Mouse (Mus musculus): ENCODE measurements around the gene Slc39a5. TPM values are rescaled to one million over a fixed set of nuclear protein-coding genes. Genes with fewer than 3 reads are reported as not detected.

The Slc39a5 gene
- polyA plus RNA-seq, 1 experiment from 2014 or later, result 0.10 TPM

GRCm38 (mm10) chr10:128435186-128435823 lies 34.3 kb upstream of the Slc39a5 start:
- WGBS, result 72% methylated on average over 17 of the region's 17 CpGs
- no peak for ATAC-seq
- no peak overlapping the region for H3K4me2 ChIP-seq (ENCODE audit: low read length)
- H3K27ac ChIP-seq (ENCODE audit: low read length), result no peak overlapping the region
- no peak overlapping the region for H3K4me3 ChIP-seq (replicated peaks; ENCODE audit: low read length)
- no peaks in the 10 kb centered on the region for H3K4me1 ChIP-seq (replicated peaks; ENCODE audit: control insufficient read depth, insufficient read depth, low read length)
- H3K9ac ChIP-seq (replicated peaks; ENCODE audit: low read depth, low read length), result no peak overlapping the region
- peaks cover 34% of the 10 kb centered on the region for H3K36me3 ChIP-seq (ENCODE audit: control insufficient read depth, insufficient read depth)
- no peaks in the 10 kb centered on the region for H3K27me3 ChIP-seq (replicated peaks; ENCODE audit: control insufficient read depth, insufficient read depth, low read length)
- H3K9me3 ChIP-seq (ENCODE audit: control insufficient read depth, low read length), result no peaks in the 10 kb centered on the region

DNA sequence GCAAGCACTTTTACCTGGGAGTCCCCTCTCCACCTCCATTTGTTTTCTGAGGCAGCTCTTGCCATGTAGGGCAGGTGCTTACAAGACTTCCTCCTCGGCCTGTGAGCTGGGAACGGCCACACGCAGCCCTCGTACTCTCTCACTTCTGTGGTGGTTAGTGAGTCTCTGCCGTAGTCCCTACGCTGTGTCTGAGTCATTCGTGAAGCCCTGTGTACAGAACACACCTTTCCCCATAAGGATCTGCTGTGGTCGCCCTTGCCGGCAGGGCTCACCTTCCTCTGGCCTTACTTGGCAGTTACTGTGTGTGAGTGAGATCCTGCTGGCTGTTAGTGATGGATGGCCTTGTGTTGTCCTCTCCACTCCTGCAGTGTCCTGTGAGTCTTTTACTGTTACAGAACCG lies 33.7 kb upstream of the Slc39a5 start:
- Histone ChIP-seq H3K36me3 (ENCODE audit: control insufficient read depth, insufficient read depth) (peaks cover 35% of the 10 kb centered on the region), H3K4me2 (ENCODE audit: low read length) (no peak overlapping the region), H3K9ac (replicated peaks; ENCODE audit: low read depth, low read length) (no peak overlapping the region), H3K4me1 (replicated peaks; ENCODE audit: control insufficient read depth, insufficient read depth, low read length) (no peaks in the 10 kb centered on the region), H3K27me3 (replicated peaks; ENCODE audit: control insufficient read depth, insufficient read depth, low read length) (no peaks in the 10 kb centered on the region), H3K27ac (ENCODE audit: low read length) (no peak overlapping the region), H3K9me3 (ENCODE audit: control insufficient read depth, low read length) (no peaks in the 10 kb centered on the region), H3K4me3 (replicated peaks; ENCODE audit: low read length) (no peak overlapping the region)
- WGBS, result 89% methylated on average over 10 of the region's 10 CpGs
- no peak for ATAC-seq

GRCm38 (mm10) chr10:128433417-128433816 lies 32.4 kb upstream of the Slc39a5 start:
- no peak overlapping the region for H3K9ac ChIP-seq (replicated peaks; ENCODE audit: low read depth, low read length)
- 100% methylated on average over 2 of the region's 2 CpGs for WGBS
- H3K9me3 ChIP-seq (ENCODE audit: control insufficient read depth, low read length), result no peaks in the 10 kb centered on the region
- H3K27ac ChIP-seq (ENCODE audit: low read length), result no peak overlapping the region
- H3K4me2 ChIP-seq (ENCODE audit: low read length), result no peak overlapping the region
- no peaks in the 10 kb centered on the region for H3K27me3 ChIP-seq (replicated peaks; ENCODE audit: control insufficient read depth, insufficient read depth, low read length)
- no peaks in the 10 kb centered on the region for H3K4me1 ChIP-seq (replicated peaks; ENCODE audit: control insufficient read depth, insufficient read depth, low read length)
- H3K4me3 ChIP-seq (replicated peaks; ENCODE audit: low read length), result no peak overlapping the region
- no peak for ATAC-seq
- peaks cover 47% of the 10 kb centered on the region for H3K36me3 ChIP-seq (ENCODE audit: control insufficient read depth, insufficient read depth)

- ATAC-seq, result no peak
- peaks cover 30% of the 10 kb centered on the region for H3K36me3 ChIP-seq (ENCODE audit: control insufficient read depth, insufficient read depth)
- 89% methylated on average over 4 of the region's 4 CpGs for WGBS
These were observed 28.4 kb upstream of the Slc39a5 start for GRCm38 (mm10) chr10:128429454-128429853.

DNA sequence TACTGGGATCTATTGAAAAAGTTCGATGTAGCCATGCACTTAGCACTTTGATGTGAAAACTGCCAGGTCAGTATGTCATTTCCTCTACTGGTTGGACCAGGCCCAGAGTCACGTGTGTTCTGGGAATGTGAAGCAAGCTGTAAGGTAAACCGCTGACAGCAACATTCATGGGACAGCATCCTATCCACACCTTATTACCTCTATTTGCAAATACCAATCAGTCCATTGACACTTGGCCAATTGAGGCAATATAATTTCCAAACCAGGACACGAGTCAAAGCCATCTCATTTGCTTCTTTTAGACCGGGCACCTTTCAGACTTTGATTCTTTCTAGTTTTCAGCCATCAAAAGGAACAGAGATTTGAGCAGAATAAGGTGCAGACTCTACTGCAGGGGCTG lies 28.0 kb upstream of the Slc39a5 start:
- peaks cover 30% of the 10 kb centered on the region for H3K36me3 ChIP-seq (ENCODE audit: control insufficient read depth, insufficient read depth)
- no peak overlapping the region for H3K4me3 ChIP-seq (replicated peaks; ENCODE audit: low read length)
- no peaks in the 10 kb centered on the region for H3K4me1 ChIP-seq (replicated peaks; ENCODE audit: control insufficient read depth, insufficient read depth, low read length)
- H3K9me3 ChIP-seq (ENCODE audit: control insufficient read depth, low read length), result no peaks in the 10 kb centered on the region
- ATAC-seq, result no peak
- H3K4me2 ChIP-seq (ENCODE audit: low read length), result no peak overlapping the region
- no peak overlapping the region for H3K9ac ChIP-seq (replicated peaks; ENCODE audit: low read depth, low read length)
- 93% methylated on average over 5 of the region's 5 CpGs for WGBS
- no peaks in the 10 kb centered on the region for H3K27me3 ChIP-seq (replicated peaks; ENCODE audit: control insufficient read depth, insufficient read depth, low read length)
- no peak overlapping the region for H3K27ac ChIP-seq (ENCODE audit: low read length)

More at GRCm38 (mm10) chr10:128429454-128429853, 28.4 kb upstream of the Slc39a5 start:
- no peak overlapping the region for H3K27ac ChIP-seq (ENCODE audit: low read length)
- H3K4me1 ChIP-seq (replicated peaks; ENCODE audit: control insufficient read depth, insufficient read depth, low read length), result no peaks in the 10 kb centered on the region
- H3K9ac ChIP-seq (replicated peaks; ENCODE audit: low read depth, low read length), result no peak overlapping the region
- no peaks in the 10 kb centered on the region for H3K9me3 ChIP-seq (ENCODE audit: control insufficient read depth, low read length)
- H3K4me2 ChIP-seq (ENCODE audit: low read length), result no peak overlapping the region
- H3K27me3 ChIP-seq (replicated peaks; ENCODE audit: control insufficient read depth, insufficient read depth, low read length), result no peaks in the 10 kb centered on the region
- no peak overlapping the region for H3K4me3 ChIP-seq (replicated peaks; ENCODE audit: low read length)

DNA sequence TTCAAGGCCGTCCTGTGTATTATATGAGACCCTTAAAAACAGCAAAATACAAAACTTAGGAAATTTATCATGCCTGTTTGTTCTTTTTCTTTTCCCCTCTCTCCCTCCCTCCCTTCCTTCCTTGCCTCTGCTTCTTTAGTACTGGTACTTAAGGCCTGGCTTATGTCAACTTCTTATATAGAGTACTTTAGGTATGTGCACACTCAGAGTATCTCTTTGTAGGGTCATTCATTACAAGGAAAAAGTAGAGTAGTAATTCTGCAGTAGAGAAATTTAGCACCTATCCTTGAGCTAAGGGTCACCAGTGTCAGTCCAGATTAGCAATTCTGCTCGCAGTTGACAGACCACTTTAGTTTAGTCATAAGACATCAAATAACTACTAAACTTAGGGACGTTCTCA lies 24.2 kb upstream of the Slc39a5 start:
- Histone ChIP-seq H3K9me3 (ENCODE audit: control insufficient read depth, low read length) (no peaks in the 10 kb centered on the region), H3K36me3 (ENCODE audit: control insufficient read depth, insufficient read depth) (peaks cover 33% of the 10 kb centered on the region), H3K4me2 (ENCODE audit: low read length) (no peak overlapping the region), H3K27me3 (replicated peaks; ENCODE audit: control insufficient read depth, insufficient read depth, low read length) (no peaks in the 10 kb centered on the region), H3K27ac (ENCODE audit: low read length) (no peak overlapping the region), H3K4me1 (replicated peaks; ENCODE audit: control insufficient read depth, insufficient read depth, low read length) (no peaks in the 10 kb centered on the region), H3K9ac (replicated peaks; ENCODE audit: low read depth, low read length) (no peak overlapping the region), H3K4me3 (replicated peaks; ENCODE audit: low read length) (no peak overlapping the region)
- WGBS, result 94% methylated on average over 3 of the region's 3 CpGs
- no peak for ATAC-seq

DNA sequence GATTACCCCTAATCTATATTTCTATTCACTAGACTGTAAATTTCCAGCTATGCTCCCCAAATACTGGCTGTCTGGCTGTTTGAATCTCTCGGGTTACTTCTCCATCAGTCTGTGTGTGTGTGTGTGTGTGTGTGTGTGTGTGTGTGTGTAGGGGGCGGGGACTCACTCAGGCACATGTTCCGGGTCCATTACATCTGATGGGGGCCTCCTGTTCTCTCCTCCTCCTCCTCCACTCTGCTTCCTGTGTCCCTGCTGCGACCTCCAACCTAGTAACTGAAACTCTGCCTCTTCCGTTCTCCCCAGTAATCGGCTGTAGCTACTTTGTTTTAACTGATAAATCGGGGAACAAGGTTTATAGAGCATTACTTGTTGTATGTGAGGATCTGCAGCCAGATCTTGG lies 23.6 kb upstream of the Slc39a5 start:
- Histone ChIP-seq H3K27ac (ENCODE audit: low read length) (no peak overlapping the region), H3K4me1 (replicated peaks; ENCODE audit: control insufficient read depth, insufficient read depth, low read length) (no peaks in the 10 kb centered on the region), H3K4me2 (ENCODE audit: low read length) (no peak overlapping the region), H3K9ac (replicated peaks; ENCODE audit: low read depth, low read length) (no peak overlapping the region), H3K4me3 (replicated peaks; ENCODE audit: low read length) (no peak overlapping the region), H3K9me3 (ENCODE audit: control insufficient read depth, low read length) (no peaks in the 10 kb centered on the region), H3K27me3 (replicated peaks; ENCODE audit: control insufficient read depth, insufficient read depth, low read length) (no peaks in the 10 kb centered on the region), H3K36me3 (ENCODE audit: control insufficient read depth, insufficient read depth) (peaks cover 27% of the 10 kb centered on the region)
- ATAC-seq, result no peak
- WGBS, result 70% methylated on average over 7 of the region's 7 CpGs

DNA sequence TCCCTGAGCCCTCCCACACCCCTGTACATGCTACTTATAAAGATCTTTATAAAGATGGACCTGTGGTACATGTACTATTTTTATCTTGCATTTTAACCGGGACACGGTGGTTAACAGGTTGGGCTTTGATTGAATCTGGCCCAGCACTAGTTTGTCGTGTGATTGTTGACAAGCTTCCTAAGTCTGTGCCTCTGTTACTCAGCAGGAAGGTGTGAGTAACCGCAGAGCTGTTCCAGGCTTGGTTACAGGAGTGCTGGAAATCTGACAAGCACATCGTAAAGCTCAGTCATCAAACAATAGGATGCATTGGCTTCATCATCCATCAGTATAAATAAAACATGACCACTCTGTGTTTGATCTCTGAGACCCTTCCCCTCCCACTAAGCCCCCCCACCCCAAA lies 21.4 kb upstream of the Slc39a5 start:
- no peak for ATAC-seq
- no peak overlapping the region for H3K4me3 ChIP-seq (replicated peaks; ENCODE audit: low read length)
- whole genome bisulfite sequencing, result 89% methylated on average over 5 of the region's 5 CpGs
- peaks cover 16% of the 10 kb centered on the region for H3K36me3 ChIP-seq (ENCODE audit: control insufficient read depth, insufficient read depth)
- H3K27me3 ChIP-seq (replicated peaks; ENCODE audit: control insufficient read depth, insufficient read depth, low read length), result no peaks in the 10 kb centered on the region
- H3K4me2 ChIP-seq (ENCODE audit: low read length), result no peak overlapping the region
- H3K9me3 ChIP-seq (ENCODE audit: control insufficient read depth, low read length), result no peaks in the 10 kb centered on the region
- no peak overlapping the region for H3K9ac ChIP-seq (replicated peaks; ENCODE audit: low read depth, low read length)
- H3K27ac ChIP-seq (ENCODE audit: low read length), result no peak overlapping the region
- no peaks in the 10 kb centered on the region for H3K4me1 ChIP-seq (replicated peaks; ENCODE audit: control insufficient read depth, insufficient read depth, low read length)

DNA sequence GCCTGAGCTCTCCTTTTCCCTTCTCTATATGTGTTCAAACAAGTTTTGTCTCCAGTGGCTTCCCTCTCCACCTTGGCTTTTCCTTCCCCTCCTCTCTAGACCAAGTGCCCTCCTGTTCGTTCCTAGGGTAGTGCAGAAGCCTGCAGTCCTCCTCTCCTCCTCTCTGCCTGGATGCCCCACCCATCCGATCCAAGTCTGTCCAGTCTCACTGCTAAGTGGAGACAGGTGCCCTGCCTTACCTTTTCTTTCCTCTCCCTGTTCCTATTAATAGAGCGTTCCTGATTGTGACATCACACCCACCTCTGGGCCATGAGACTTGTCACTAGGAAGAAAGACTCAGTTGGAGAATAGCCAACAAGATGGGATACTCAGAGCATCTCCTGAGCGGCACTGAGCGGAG lies 13.8 kb upstream of the Slc39a5 start:
- Histone ChIP-seq H3K4me2 (ENCODE audit: low read length) (no peak overlapping the region), H3K9me3 (ENCODE audit: control insufficient read depth, low read length) (no peaks in the 10 kb centered on the region), H3K27ac (ENCODE audit: low read length) (no peak overlapping the region), H3K4me3 (replicated peaks; ENCODE audit: low read length) (no peak overlapping the region), H3K27me3 (replicated peaks; ENCODE audit: control insufficient read depth, insufficient read depth, low read length) (no peaks in the 10 kb centered on the region), H3K9ac (replicated peaks; ENCODE audit: low read depth, low read length) (no peak overlapping the region), H3K4me1 (replicated peaks; ENCODE audit: control insufficient read depth, insufficient read depth, low read length) (peaks cover 29% of the 10 kb centered on the region), H3K36me3 (ENCODE audit: control insufficient read depth, insufficient read depth) (peaks cover 21% of the 10 kb centered on the region)
- 94% methylated on average over 5 of the region's 5 CpGs for WGBS
- ATAC-seq, result no peak

DNA sequence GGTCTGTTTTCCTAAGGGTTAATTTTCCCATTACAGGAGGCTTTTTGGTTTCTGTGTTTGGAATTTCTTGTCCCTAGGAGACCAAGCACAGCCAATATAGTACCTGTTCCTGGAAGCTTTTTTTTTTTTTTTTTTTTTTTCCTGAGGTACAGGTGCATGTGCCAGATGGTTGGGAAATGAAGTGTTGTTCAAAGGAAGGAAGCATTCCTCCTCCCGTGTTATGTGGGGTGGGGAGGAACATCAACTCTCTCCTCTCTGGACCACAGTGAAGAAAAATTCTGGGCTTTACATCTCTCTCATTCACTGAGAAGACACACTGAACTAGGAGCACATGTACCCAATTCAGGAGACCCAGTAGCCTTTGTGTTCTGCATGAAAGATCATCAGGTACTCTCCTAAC lies 12.0 kb upstream of the Slc39a5 start:
- ATAC-seq, result no peak
- H3K9ac ChIP-seq (replicated peaks; ENCODE audit: low read depth, low read length), result no peak overlapping the region
- H3K4me2 ChIP-seq (ENCODE audit: low read length), result peak overlapping the region; percentile 84
- H3K36me3 ChIP-seq (ENCODE audit: control insufficient read depth, insufficient read depth), result peaks cover 17% of the 10 kb centered on the region
- H3K9me3 ChIP-seq (ENCODE audit: control insufficient read depth, low read length), result no peaks in the 10 kb centered on the region
- WGBS, result 30% methylated on average over 1 of the region's 1 CpGs
- no peaks in the 10 kb centered on the region for H3K27me3 ChIP-seq (replicated peaks; ENCODE audit: control insufficient read depth, insufficient read depth, low read length)
- H3K4me1 ChIP-seq (replicated peaks; ENCODE audit: control insufficient read depth, insufficient read depth, low read length), result peaks cover 37% of the 10 kb centered on the region
- no peak overlapping the region; the same call in 1 of the 2 replicates for H3K4me3 ChIP-seq (replicated peaks; ENCODE audit: low read length)
- no peak overlapping the region for H3K27ac ChIP-seq (ENCODE audit: low read length)

All from forebrain, embryonic 16.5 days (tissue).